Mouse (Mus musculus): ENCODE measurements at regions not wholly inside any gene's neighbourhood (a gene's known extent, or its start where the extent isn't known, plus 50 kb on each side); places are given as distances from the start of the nearest gene placed in this dataset.

- no peak for TF ChIP-seq CTCF (IDR thresholded peaks at IDR 0.05; ENCODE audit: borderline replicate concordance, insufficient read depth, low read length)
- no peak for TF ChIP-seq POLR2A (IDR thresholded peaks at IDR 0.05; ENCODE audit: low read depth, low read length)
Measured at GRCm38 (mm10) chr1:12577027-12577703, 1163.3 kb downstream of the A830018L16Rik start.

Measured in embryonic fibroblast, embryonic 13.5 days (primary cell).